Mouse (Mus musculus): ENCODE measurements around the gene Cnnm1.

Gene Cnnm1

DNA sequence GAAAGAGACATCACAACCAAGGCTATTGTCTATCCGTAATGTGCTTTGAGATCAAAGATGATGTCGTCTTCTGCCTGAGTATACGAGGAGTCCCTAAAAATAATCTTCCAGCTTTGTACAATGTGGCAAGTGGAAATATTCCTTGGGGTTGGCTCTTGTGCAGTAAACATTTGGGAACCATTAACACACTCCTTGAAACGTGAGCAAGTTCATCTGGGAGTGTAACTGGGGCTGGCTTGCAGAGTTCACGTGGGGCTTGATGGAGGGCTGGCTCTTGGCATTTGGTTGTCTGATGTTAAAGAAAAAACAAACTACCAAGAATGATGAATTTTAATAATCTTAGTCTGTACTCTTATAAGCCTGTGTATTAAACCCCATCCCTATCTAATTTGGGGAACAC, 39.2 kb downstream of the Cnnm1 start:
- TF ChIP-seq GATA4 (IDR thresholded peaks at IDR 0.05; ENCODE audit: insufficient replicate concordance, low read length) = no peak

DNA sequence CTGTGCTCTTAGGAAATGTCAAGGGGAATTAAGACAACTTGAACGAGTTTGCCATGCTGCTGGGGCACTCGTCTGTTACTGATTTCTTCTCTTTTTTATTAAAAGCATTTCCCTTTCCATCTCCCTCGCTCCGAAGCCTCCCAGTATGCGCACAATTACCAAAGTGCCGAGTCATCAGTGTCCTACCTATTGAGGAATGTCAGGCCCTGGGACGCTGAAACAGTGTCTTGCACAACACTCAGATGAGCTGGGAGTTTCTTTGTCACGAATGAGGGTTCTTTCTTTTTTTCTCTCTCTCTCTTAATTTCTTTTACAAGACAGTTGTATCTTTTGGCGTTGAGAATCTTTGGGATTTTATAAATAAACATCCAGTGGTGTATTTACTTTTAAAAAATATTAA, 40.3 kb downstream of the Cnnm1 start:
- no peak for TF ChIP-seq GATA4 (IDR thresholded peaks at IDR 0.05; ENCODE audit: insufficient replicate concordance, low read length)

- TF ChIP-seq GATA4 (IDR thresholded peaks at IDR 0.05; ENCODE audit: insufficient replicate concordance, low read length) = no peak
Measured at GRCm38 (mm10) chr19:43487429-43487828, 47.2 kb downstream of the Cnnm1 start.

DNA sequence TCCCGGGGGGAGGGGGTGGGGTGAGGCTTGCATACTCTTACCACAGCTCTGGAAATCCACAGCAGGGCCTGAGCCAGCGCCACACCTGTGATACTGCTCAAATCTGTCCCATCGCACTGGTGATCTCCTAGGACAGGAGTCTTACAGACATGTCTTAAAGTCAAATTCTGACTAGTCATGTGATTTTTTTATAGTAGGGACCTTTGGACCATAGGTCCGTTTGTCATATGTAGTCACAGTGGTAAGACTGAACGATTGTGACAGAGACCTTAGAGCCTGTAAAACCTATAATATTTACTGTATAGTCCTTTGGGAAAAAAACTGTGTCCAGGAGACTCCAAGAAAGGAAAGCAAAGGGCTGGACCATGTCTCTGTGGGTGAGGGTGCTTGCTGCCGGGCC, 53.6 kb downstream of the Cnnm1 start:
- no peak for TF ChIP-seq GATA4 (IDR thresholded peaks at IDR 0.05; ENCODE audit: insufficient replicate concordance, low read length)

DNA sequence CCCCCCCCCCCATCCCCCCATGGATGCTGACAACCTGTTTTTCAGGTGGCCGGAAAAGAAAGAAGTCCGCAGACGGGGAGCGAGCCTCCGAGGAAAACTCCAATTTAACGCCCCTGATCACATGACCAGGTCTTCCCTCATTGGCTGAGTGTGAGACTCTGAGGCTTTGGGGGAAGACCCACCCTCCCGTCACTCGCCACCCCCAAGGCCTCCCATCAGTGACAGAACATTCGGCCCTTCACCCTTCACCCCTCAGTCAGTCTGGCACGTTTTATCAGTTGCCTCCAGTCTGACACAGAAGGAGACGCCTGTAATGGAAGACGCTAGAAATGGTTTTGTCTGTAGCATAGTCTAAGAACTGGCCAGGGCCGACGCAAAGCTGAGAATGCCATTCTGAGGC, 54.7 kb downstream of the Cnnm1 start:
- no peak for TF ChIP-seq GATA4 (IDR thresholded peaks at IDR 0.05; ENCODE audit: insufficient replicate concordance, low read length)

DNA sequence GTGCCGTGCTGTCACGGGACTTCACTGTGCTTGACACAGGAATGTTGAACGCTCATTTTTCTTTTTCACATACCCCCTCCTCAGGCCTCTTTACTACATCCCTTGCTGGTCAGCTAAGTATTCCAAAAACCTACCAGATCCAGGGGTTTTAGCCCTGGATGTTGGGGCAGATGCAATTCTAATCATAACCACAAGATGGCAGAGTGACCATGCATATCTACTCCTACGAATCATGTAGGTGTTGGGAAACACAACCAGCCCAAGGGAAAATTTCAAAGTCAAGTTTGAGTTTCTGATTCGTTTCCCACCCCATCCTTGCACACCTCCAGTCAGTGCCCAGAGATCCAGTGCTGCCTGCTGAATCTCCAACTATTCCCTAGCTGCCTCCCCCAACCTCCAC, 55.6 kb downstream of the Cnnm1 start:
- TF ChIP-seq GATA4 (IDR thresholded peaks at IDR 0.05; ENCODE audit: insufficient replicate concordance, low read length) = no peak

- no peak for TF ChIP-seq GATA4 (IDR thresholded peaks at IDR 0.05; ENCODE audit: insufficient replicate concordance, low read length)
Measured at GRCm38 (mm10) chr19:43497440-43497839, 57.2 kb downstream of the Cnnm1 start.

GRCm38 (mm10) chr19:43498874-43499273, 58.6 kb downstream of the Cnnm1 start:
- TF ChIP-seq GATA4 (IDR thresholded peaks at IDR 0.05; ENCODE audit: insufficient replicate concordance, low read length) = no peak

DNA sequence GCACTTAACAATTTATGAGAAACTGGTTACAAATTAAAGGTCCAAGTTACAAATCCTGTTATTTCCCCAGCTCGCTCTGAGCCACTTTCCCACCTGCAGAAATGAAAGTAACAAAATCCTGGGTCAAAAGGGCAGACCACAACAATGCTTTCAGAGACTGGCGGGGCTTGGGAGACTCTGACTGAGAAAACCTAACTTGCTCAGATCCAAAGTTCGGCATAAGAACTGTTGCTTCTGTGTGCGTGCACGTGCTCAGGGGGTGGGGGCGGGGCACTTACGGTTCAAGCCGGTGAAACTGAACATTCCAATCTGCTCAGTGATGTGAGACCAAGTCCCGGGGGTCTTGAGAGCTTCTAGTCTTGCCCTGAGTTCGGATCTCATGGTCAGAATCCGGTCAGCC, 62.4 kb downstream of the Cnnm1 start:
- TF ChIP-seq GATA4 (IDR thresholded peaks at IDR 0.05; ENCODE audit: insufficient replicate concordance, low read length) = no peak

GRCm38 (mm10) chr19:43505441-43505840, 65.2 kb downstream of the Cnnm1 start:
- no peak for TF ChIP-seq GATA4 (IDR thresholded peaks at IDR 0.05; ENCODE audit: insufficient replicate concordance, low read length)

- 0 out of 2 replicates have a peak, but pooled peaks have one; percentile 37 for TF ChIP-seq GATA4 (IDR thresholded peaks at IDR 0.05; ENCODE audit: insufficient replicate concordance, low read length)
Measured at GRCm38 (mm10) chr19:43510436-43511220, 70.4 kb downstream of the Cnnm1 start.

DNA sequence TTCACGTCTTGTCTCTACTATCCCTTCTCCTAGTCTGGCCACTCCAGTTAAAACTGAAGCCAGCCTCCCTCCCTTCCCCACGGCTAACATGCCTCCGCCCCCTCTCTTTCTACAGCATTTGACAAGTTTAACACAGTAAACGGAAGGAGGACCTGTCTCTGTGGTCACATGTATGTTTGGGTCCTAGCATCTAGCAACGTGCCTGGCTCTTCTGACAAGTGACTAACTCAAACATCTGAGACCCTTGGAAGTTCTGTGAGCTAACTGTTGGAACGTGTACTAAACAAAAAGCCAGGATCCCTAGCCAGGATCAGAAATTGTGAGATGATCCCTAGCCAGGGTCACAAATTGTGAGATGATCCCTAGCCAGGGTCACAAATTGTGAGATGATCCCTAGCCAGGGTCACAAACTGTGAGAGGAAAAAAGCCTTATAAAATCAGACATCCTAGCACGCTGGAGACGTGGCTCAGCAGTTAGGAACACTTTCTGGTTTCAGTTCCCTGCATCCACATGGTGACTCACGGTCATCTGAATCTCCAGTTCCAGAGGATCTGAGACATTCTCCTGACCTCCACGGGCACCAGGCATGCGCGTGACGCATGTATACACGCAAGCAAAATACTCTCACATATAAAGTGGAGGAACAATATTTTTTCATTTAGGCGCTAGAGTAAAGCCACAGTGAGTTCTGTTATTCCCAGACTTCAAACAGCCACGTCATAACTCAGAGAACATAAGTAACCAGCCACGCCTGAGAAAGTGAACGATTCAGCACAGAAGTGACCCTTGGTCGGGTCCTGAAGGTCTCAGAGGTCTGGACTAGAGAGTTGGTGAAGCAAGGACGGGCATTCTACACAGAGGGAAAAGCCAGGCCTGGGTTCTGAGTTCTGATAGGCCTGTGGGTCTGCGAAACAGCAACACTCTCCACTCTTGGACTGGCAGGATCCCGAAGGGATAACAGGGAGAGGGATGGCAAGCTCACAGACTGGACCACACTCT, 71.7 kb downstream of the Cnnm1 start:
- TF ChIP-seq GATA4 (IDR thresholded peaks at IDR 0.05; ENCODE audit: insufficient replicate concordance, low read length) = no peak

- TF ChIP-seq GATA4 (IDR thresholded peaks at IDR 0.05; ENCODE audit: insufficient replicate concordance, low read length) = peak; percentile 56; the same call in 1 of the 2 replicates
Measured at GRCm38 (mm10) chr19:43513874-43514273, 73.6 kb downstream of the Cnnm1 start.

DNA sequence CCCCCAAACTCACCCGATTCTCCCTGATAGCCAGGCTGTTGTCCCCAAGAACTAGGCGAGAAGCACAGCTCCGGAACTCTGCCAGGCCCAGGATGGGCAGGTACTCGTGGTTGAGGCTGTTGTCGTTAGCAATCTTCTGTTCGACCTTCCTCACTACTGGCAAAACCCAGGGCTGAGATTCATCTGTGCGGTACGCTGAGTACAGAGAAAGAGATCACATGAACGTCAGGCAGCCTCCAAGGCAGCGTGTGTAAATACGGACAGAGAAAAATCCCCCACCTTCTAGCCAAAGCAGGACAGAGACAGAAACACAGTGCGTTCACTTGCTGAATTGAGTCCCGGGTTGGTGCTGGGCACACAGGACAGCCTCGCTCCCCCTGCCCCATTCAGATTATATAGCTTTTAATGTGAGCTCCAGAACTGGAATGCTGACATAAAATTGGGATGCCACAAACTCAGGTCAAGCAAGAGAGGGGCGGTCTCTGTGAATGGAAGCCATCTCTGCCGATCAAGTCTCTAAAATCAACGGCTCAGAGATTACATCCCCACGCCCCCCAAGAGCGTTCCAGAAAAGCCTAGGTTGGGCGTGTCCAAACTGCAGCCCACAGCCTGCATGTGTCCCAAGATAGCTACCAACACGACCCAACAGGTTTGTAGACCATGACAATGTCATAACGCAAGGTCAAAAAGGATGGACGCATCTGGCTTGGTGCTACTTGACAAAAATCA, 75.6 kb downstream of the Cnnm1 start:
- no peak for TF ChIP-seq GATA4 (IDR thresholded peaks at IDR 0.05; ENCODE audit: insufficient replicate concordance, low read length)

DNA sequence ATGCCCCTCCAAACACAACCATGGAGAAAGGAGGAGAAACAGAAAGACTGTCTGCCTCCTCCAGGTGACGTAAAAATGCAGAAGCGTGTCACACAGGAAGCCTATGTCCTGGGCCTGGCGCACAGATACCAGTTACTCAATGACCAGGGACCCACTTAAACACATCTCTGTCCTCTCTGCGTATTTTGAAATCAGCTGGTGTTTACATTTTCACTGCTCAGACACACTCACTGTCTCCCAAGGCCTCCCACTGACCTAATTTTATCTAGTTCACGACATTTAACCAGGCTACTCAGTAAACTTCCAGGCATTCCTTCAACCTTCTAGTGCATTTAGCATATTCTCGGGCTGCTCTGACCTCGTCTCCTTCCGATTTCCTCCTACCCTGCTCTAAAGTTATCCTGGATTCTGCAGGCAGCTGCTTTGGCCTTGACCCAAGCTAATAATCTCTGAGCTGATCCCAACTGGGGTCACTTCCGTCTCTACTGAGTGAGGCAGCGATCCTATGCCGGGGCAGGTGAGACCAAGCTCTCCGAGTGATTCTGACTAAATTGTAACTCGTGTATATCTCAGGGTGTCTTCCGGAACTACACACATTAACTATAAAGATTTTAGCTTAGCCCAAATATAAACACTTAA, 76.3 kb downstream of the Cnnm1 start:
- peak; percentile 23; the same call in 1 of the 2 replicates for TF ChIP-seq GATA4 (IDR thresholded peaks at IDR 0.05; ENCODE audit: insufficient replicate concordance, low read length)

Measured in liver, adult (tissue).